Mouse (Mus musculus) heart, embryonic 13.5 days (tissue): ENCODE measurements around the gene Isoc2a. TPM values are rescaled to one million over a fixed set of nuclear protein-coding genes. Genes with fewer than 3 reads are reported as not detected.
A peak's percentile ranks its signal among the peaks of the same experiment; 100 is the strongest.

Experiments
- ATAC-seq: fragments of 200-750 bp; cut with Nextera tagmentation; 2 replicates; pipeline ENCODE4 v1.8.0; 2017; ENCODE audit warnings: moderate TSS enrichment; ENCODE audit not compliant: insufficient number of reproducible peaks, low FRiP score, low TSS enrichment; ENCODE audit errors: extremely low read depth
- H3K27ac ChIP-seq: fragments of 300-500 bp; sonication (generic); replicated peaks from 2 replicates; pipeline ENCODE4 v1.5.1; 2015; ENCODE audit warnings: moderate library complexity, mild to moderate bottlenecking, inconsistent platforms
- H3K27me3 ChIP-seq: fragments of 300-500 bp; sonication (generic); replicated peaks from 2 replicates; pipeline ENCODE4 v1.6.1; 2015; ENCODE audit warnings: mild to moderate bottlenecking, inconsistent platforms
- H3K36me3 ChIP-seq: fragments of 300-500 bp; sonication (generic); 2 replicates; pipeline ENCODE4 v1.6.1; 2015; ENCODE audit warnings: mild to moderate bottlenecking, inconsistent platforms
- H3K4me1 ChIP-seq: fragments of 300-500 bp; sonication (generic); 2 replicates; pipeline ENCODE4 v1.6.1; 2015; ENCODE audit warnings: inconsistent platforms
- H3K4me2 ChIP-seq: fragments of 300-500 bp; sonication (generic); 2 replicates; pipeline ENCODE4 v1.6.1; 2015; ENCODE audit warnings: inconsistent platforms, mild to moderate bottlenecking, moderate library complexity
- H3K4me3 ChIP-seq: fragments of 300-500 bp; sonication (generic); 2 replicates; pipeline ENCODE4 v1.5.1; 2015; ENCODE audit warnings: moderate library complexity, mild to moderate bottlenecking, inconsistent platforms
- H3K9ac ChIP-seq: fragments of 300-500 bp; sonication (generic); 2 replicates; pipeline ENCODE4 v1.6.1; 2015; ENCODE audit warnings: inconsistent platforms, mild to moderate bottlenecking, moderate library complexity
- H3K9me3 ChIP-seq: fragments of 300-500 bp; sonication (generic); 2 replicates; pipeline ENCODE4 v1.6.1; 2016; ENCODE audit warnings: inconsistent platforms
- WGBS: fragments of 180-500 bp; shearing (Covaris S2); methylation state at CpG from one replicate; pipeline ENCODE4 v1.1.7; 2015; ENCODE audit warnings: mixed read lengths; 5-methylcytosine and 5-hydroxymethylcytosine counted together
- polyA plus RNA-seq: library from polyadenylated mRNA; unstranded; fragments of >200 nt; fragmentation: Nextera tagmentation; extraction: Ambion mirVana; gene quantifications from 2 replicates; pipeline ENCODE4 v1.2.1, GENCODE M21; 2015

Gene Isoc2a
- polyA plus RNA-seq, 1 experiment from 2014 or later = 1.4 TPM

DNA sequence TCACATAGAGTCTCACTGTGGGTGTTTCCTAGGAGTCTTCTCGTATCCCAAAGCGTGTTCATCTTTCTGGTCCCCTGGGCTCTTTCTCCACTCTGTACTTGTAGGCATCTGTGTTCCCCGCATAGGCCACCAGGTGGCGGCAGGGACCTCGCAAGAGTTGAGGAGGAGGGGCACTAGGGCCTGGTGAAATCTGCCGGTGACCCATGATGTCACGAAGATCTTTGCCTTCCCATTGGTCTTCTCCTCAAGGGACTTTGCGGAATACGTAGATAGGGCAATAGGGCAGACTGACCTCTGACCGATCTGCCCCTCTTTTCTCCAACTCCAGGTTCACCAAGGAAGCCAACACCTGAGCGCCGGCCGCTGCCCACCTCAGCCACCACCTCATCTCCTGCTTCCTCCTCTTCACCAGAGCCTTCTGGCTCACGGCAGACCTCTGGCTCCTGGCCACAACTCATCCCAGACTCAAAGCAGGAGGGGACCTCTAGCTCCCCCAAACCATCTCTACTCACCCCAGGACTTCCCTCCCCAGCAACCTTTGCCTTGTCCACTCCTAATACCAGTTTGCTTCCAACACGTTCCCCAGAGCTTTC lies 66.4 kb downstream of the Isoc2a start:
- Histone ChIP-seq H3K27ac (no peak overlapping the region), H3K9ac (peak overlapping the region; percentile 67)

More for the DNA sequence above, 66.4 kb downstream of the Isoc2a start:
- Histone ChIP-seq H3K27me3 (peaks cover 9% of the 10 kb centered on the region; the same call in 1 of the 2 replicates), H3K4me2 (peak overlapping the region; percentile 67), H3K36me3 (no peaks in the 10 kb centered on the region), H3K4me1 (0 out of 2 replicates have a peak, but pooled peaks cover 3% of the 10 kb centered on the region), H3K9me3 (no peaks in the 10 kb centered on the region), H3K4me3 (peak overlapping the region; percentile 45)
- ATAC-seq = peak; percentile 64
- WGBS = 12% methylated on average over 15 of the region's 15 CpGs

Other genes starting within 250 kb of the Isoc2a start
- gene Tmem86b, start 245.7 kb upstream of the Isoc2a start, polyA plus RNA-seq = 2.4 TPM in 2 replicates
- gene Ppp6r1, start 218.1 kb upstream of the Isoc2a start, polyA plus RNA-seq = 7.2 and 7.4 TPM in 2 replicates
- 74.0 and 79.9 TPM in 2 replicates for gene Hspbp1, start 192.1 kb upstream of the Isoc2a start, polyA plus RNA-seq
- gene Brsk1, start 186.5 kb upstream of the Isoc2a start, polyA plus RNA-seq = 0.46 and 0.91 TPM in 2 replicates
- 0.05 and 0.07 TPM in 2 replicates for gene Tmem150b, start 151.9 kb upstream of the Isoc2a start, polyA plus RNA-seq
- 57.1 and 60.0 TPM in 2 replicates for gene Kmt5c, start 137.0 kb upstream of the Isoc2a start, polyA plus RNA-seq
- gene Cox6b2, start 124.1 kb upstream of the Isoc2a start, polyA plus RNA-seq = 35.4 and 36.4 TPM in 2 replicates
- not detected in 2 replicates for gene Fam71e2, start 105.9 kb upstream of the Isoc2a start, polyA plus RNA-seq
- 0.09 TPM in 1 of 2 replicates, not detected in the other for gene Il11, start 94.3 kb upstream of the Isoc2a start, polyA plus RNA-seq
- gene Tmem190, start 94.2 kb upstream of the Isoc2a start, polyA plus RNA-seq = not detected in 2 replicates
- gene Tmem238, start 87.5 kb upstream of the Isoc2a start, polyA plus RNA-seq = 4.1 and 4.3 TPM in 2 replicates
- 209 and 245 TPM in 2 replicates for gene Rpl28, start 84.3 kb upstream of the Isoc2a start, polyA plus RNA-seq
- gene Ube2s, start 64.6 kb upstream of the Isoc2a start, polyA plus RNA-seq = 327 and 359 TPM in 2 replicates
- 0.04 TPM in 2 replicates for gene Shisa7, start 32.5 kb upstream of the Isoc2a start, polyA plus RNA-seq
- gene Isoc2b, start 6.9 kb upstream of the Isoc2a start, polyA plus RNA-seq = 3.7 and 3.8 TPM in 2 replicates
- 0.27 TPM in 1 of 2 replicates, not detected in the other for gene Gm36210, start 29.4 kb downstream of the Isoc2a start, polyA plus RNA-seq
- 2.4 and 2.9 TPM in 2 replicates for gene Zfp628, start 38.1 kb downstream of the Isoc2a start, polyA plus RNA-seq
- gene Nat14, start 44.9 kb downstream of the Isoc2a start, polyA plus RNA-seq = 4.2 and 5.8 TPM in 2 replicates
- 1.5 and 2.0 TPM in 2 replicates for gene Ssc5d, start 48.6 kb downstream of the Isoc2a start, polyA plus RNA-seq
- gene Sbk2, start 87.3 kb downstream of the Isoc2a start, polyA plus RNA-seq = 4.0 and 5.8 TPM in 2 replicates
- gene Sbk3, start 94.0 kb downstream of the Isoc2a start, polyA plus RNA-seq = 0.12 and 0.55 TPM in 2 replicates
- 20.8 and 25.7 TPM in 2 replicates for gene Zfp579, start 119.0 kb downstream of the Isoc2a start, polyA plus RNA-seq
- gene Zfp524, start 137.3 kb downstream of the Isoc2a start, polyA plus RNA-seq = 10.7 and 12.3 TPM in 2 replicates
- gene Fiz1, start 137.5 kb downstream of the Isoc2a start, polyA plus RNA-seq = 25.6 and 28.4 TPM in 2 replicates
- not detected in 2 replicates for gene Gm44973, start 138.3 kb downstream of the Isoc2a start, polyA plus RNA-seq
- gene Zfp865, start 143.2 kb downstream of the Isoc2a start, polyA plus RNA-seq = 3.8 and 4.4 TPM in 2 replicates
- gene Ccdc106, start 143.4 kb downstream of the Isoc2a start, polyA plus RNA-seq = 2.1 and 4.2 TPM in 2 replicates
- not detected in 2 replicates for gene 4632433K11Rik, start 157.0 kb downstream of the Isoc2a start, polyA plus RNA-seq
- 5.4 and 5.7 TPM in 2 replicates for gene Zfp784, start 161.3 kb downstream of the Isoc2a start, polyA plus RNA-seq
- 16.4 and 18.7 TPM in 2 replicates for gene Zfp580, start 174.4 kb downstream of the Isoc2a start, polyA plus RNA-seq
- 69.8 and 77.4 TPM in 2 replicates for gene U2af2, start 185.0 kb downstream of the Isoc2a start, polyA plus RNA-seq
- gene Epn1, start 203.1 kb downstream of the Isoc2a start, polyA plus RNA-seq = 50.2 and 51.4 TPM in 2 replicates
- 0.11 TPM in 1 of 2 replicates, not detected in the other for gene Rfpl4, start 239.8 kb downstream of the Isoc2a start, polyA plus RNA-seq
- 1.6 and 1.8 TPM in 2 replicates for gene Rasl2-9, start 248.8 kb downstream of the Isoc2a start, polyA plus RNA-seq